Mouse (Mus musculus) midbrain, embryonic 12.5 days (tissue): ENCODE data around the gene Ostf1. TPM values are rescaled to one million over a fixed set of nuclear protein-coding genes. Genes with fewer than 3 reads are reported as not detected.

ENCODE experiments used
- ATAC-seq: fragments of 200-750 bp; cut with Nextera tagmentation; 2 replicates; pipeline ENCODE4 v1.8.0; 2017; ENCODE audit warnings: low read depth, moderate TSS enrichment, moderate library complexity; ENCODE audit not compliant: low FRiP score
- H3K27ac ChIP-seq: fragments of 300-500 bp; sonication (generic); replicated peaks from 2 replicates; pipeline ENCODE4 v1.5.1; 2016; ENCODE audit warnings: mild to moderate bottlenecking
- H3K27me3 ChIP-seq: fragments of 300-500 bp; sonication (generic); 2 replicates; pipeline ENCODE4 v1.6.1; 2016; ENCODE audit warnings: mild to moderate bottlenecking
- H3K36me3 ChIP-seq: fragments of 300-500 bp; sonication (generic); 2 replicates; pipeline ENCODE4 v1.6.1; 2016
- H3K4me1 ChIP-seq: fragments of 300-500 bp; sonication (generic); 2 replicates; pipeline ENCODE4 v1.6.1; 2016
- H3K4me2 ChIP-seq: fragments of 300-500 bp; sonication (generic); replicated peaks from 2 replicates; pipeline ENCODE4 v1.6.1; 2016; ENCODE audit warnings: mild to moderate bottlenecking, moderate library complexity
- H3K4me3 ChIP-seq: fragments of 300-500 bp; sonication (generic); 2 replicates; pipeline ENCODE4 v1.5.1; 2016; ENCODE audit warnings: mild to moderate bottlenecking
- H3K9ac ChIP-seq: fragments of 300-500 bp; sonication (generic); replicated peaks from 2 replicates; pipeline ENCODE4 v1.6.1; 2016; ENCODE audit warnings: mild to moderate bottlenecking, moderate library complexity
- H3K9me3 ChIP-seq: fragments of 300-500 bp; sonication (generic); 2 replicates; pipeline ENCODE4 v1.6.1; 2016; ENCODE audit warnings: mild to moderate bottlenecking
- WGBS: fragments of 180-500 bp; shearing (Covaris S2); methylation state at CpG from one replicate; pipeline ENCODE4 v1.1.7; 2016; 5-methylcytosine and 5-hydroxymethylcytosine counted together
- polyA plus RNA-seq: library from polyadenylated mRNA; unstranded; fragments of >200 nt; fragmentation: Nextera tagmentation; extraction: Ambion mirVana; gene quantifications from 2 replicates; pipeline ENCODE4 v1.2.1, GENCODE M21; 2016

Gene Ostf1
- polyA plus RNA-seq, 1 experiment from 2014 or later, result 43.5 TPM

DNA sequence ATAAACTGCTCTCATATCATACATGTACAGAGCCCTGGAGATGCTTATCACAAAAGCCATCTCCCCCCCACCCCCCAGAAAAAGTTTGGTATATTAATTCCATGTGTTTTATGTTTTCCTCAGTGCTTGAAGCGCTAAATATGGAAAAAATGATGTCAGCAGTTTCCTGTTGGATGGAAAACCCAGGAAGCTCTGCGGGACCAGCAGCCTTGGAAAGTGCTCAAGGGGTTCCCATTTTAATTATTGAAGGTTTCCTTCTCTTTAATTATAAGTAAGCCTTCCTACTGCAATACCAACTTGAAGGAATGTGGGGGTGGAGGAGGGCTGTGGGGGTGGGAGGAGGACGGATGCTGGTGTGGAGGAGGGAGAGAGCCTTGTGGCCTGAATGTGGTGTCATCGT, 9.4 kb upstream of the Ostf1 start:
- no peak overlapping the region for H3K4me3 ChIP-seq
- no peak overlapping the region for H3K4me2 ChIP-seq
- H3K27me3 ChIP-seq, result no peaks in the 10 kb centered on the region
- 83% methylated on average over 4 of the region's 4 CpGs for WGBS
- H3K9me3 ChIP-seq, result no peaks in the 10 kb centered on the region
- no peak overlapping the region for H3K9ac ChIP-seq
- no peak overlapping the region for H3K27ac ChIP-seq
- no peaks in the 10 kb centered on the region for H3K4me1 ChIP-seq
- ATAC-seq, result no peak
- H3K36me3 ChIP-seq, result no peaks in the 10 kb centered on the region

DNA sequence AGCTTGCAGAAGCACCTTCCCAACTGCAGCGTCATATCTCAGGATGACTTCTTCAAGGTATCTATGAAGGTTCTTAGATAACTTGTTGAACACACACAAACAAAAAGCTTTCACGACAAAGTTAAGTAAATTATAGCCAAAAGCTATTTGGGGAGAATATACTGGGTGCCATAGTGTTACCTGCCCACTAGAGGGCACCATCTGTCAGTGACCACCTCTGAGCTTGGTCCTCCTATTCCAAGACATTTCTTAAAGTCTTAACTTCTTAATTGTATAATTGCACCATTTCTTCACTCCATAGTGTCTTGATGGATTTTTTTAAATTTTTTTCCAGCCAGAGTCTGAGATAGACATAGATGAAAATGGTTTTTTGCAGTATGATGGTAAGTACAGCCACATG, 7.9 kb upstream of the Ostf1 start:
- Histone ChIP-seq H3K27ac (no peak overlapping the region), H3K9ac (no peak overlapping the region), H3K4me2 (no peak overlapping the region), H3K4me3 (no peak overlapping the region), H3K9me3 (no peaks in the 10 kb centered on the region), H3K4me1 (no peaks in the 10 kb centered on the region), H3K36me3 (no peaks in the 10 kb centered on the region), H3K27me3 (no peaks in the 10 kb centered on the region)
- no peak for ATAC-seq
- WGBS, result 36% methylated on average over 2 of the region's 2 CpGs

DNA sequence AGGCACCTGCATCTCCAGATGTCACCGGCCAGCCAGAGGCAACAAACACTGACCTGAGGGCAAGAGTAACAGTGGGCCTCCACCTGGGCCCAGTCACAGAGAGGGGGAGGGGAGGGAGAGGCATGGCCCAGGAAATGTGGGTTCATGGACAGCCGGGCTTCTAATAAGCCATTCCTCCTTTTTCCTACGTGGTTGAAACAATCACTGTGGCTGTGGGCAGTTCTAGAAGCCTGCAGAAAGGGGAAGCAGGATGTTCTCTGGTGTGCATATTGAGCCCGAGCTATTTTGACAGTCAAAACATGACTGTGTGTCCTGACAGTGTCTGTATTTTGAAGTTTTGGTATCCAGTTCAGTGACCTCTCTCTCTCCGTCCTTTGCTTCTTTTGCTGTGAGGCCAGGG, 7.3 kb upstream of the Ostf1 start:
- Histone ChIP-seq H3K9ac (no peak overlapping the region), H3K27me3 (no peaks in the 10 kb centered on the region), H3K36me3 (no peaks in the 10 kb centered on the region), H3K27ac (no peak overlapping the region), H3K4me3 (no peak overlapping the region), H3K4me2 (no peak overlapping the region), H3K4me1 (no peaks in the 10 kb centered on the region), H3K9me3 (no peaks in the 10 kb centered on the region)
- 72% methylated on average over 5 of the region's 5 CpGs for WGBS
- no peak for ATAC-seq

DNA sequence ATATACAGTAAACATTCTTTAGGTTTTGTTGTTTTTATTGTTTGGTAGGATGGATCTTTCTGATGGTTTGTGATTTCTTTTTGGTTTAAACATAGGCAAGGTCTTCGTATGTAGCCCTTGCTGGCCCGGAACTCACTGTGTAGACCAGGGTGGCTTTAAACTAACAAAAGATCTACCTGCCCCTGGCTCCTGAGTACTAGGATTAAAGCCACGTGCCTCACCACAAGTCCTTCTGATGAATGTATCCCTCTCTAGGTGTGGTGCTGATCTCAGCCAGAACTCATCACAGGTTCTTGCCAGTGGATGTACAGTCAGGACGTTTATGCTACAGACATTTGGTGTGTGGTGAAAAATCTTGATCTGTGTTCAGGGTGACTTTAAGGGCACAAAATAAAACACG, 6.3 kb upstream of the Ostf1 start:
- WGBS, result 91% methylated on average over 5 of the region's 5 CpGs

DNA sequence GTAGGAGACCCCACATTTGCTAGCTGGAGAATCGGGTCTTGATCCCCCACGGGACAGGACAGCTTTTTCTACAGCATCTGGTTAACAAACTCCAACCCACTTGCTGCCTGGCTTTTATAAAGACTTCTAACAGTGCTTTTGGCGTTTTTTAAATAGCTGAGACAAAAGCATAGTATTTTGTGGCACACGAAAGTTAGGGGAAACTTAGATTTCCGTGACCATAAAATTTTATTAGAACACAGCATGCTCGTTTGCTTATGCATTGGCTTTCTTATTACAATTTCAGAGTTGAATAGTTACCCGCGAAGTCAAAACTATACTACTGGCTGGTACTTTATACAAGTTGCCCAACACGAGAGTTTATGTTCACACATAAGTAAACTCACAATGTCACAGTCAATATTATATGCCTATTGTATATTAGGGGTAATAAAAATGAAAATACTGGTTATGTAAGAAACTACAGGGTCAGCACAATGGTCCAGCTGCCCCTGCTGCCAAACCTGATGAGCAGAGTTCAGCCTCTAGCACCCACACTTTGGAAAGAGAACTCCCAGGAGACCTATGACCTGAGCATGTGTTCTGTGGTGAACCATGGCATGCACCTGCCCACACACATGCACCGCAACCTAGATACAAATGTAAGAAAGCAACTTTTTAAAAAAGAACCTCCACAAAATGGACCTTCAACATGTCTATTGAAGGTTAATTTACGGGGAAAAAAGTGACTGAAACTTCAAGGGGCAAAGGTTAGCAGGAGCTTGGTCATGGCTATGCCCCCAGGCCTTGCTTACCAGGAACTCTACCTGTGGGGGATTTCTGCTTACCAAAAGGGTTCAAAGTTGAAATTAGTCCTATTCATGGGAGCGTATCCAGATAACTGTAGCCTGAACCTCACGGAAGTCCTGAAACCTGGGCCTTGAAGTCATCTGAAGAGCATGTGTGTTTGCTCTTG, 885 bp upstream of the Ostf1 start:
- Histone ChIP-seq H3K9me3 (no peaks in the 10 kb centered on the region), H3K27me3 (peaks cover 12% of the 10 kb centered on the region), H3K9ac (no peak overlapping the region; the same call in 1 of the 2 replicates), H3K4me3 (peak overlapping the region; percentile 68), H3K4me2 (peak overlapping the region; percentile 94), H3K36me3 (no peaks in the 10 kb centered on the region), H3K4me1 (peaks cover 3% of the 10 kb centered on the region; the same call in 1 of the 2 replicates), H3K27ac (no peak overlapping the region)
- 69% methylated on average over 13 of the region's 13 CpGs for WGBS
- no peak for ATAC-seq

More for the DNA sequence above, 6.3 kb upstream of the Ostf1 start:
- no peak overlapping the region for H3K4me2 ChIP-seq
- H3K9me3 ChIP-seq, result no peaks in the 10 kb centered on the region
- no peak overlapping the region for H3K4me3 ChIP-seq
- H3K27me3 ChIP-seq, result peaks cover 4% of the 10 kb centered on the region; the same call in 1 of the 2 replicates
- no peak overlapping the region for H3K9ac ChIP-seq
- no peaks in the 10 kb centered on the region for H3K4me1 ChIP-seq
- H3K36me3 ChIP-seq, result no peaks in the 10 kb centered on the region
- no peak for ATAC-seq
- H3K27ac ChIP-seq, result no peak overlapping the region

DNA sequence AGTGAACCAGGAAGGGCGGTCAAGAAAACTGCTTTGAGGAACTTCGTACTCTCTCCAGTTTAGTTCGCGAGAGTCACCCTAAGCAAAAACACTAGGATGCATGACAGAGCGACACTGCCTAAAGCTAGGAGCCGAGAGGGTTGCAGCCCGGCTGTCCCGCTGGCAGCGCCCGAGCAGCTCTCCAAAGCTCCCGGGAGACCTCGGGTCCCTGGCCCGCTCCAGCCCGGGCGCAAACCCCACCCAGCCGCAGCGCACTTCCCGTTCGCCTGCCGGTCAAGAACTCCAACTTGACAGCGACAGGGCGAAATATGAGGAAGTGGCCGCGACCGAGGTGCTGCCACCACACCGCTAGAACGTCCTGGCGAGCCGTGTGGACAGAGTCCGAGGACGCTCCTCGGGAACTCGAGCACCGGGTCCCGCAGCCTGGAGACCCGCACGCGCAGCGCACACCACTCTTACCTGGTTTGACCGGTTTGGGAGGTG, 421 bp downstream of the Ostf1 start:
- under 1% methylated on average over 40 of the region's 40 CpGs for WGBS
- no peaks in the 10 kb centered on the region for H3K36me3 ChIP-seq
- H3K27me3 ChIP-seq, result peaks cover 12% of the 10 kb centered on the region
- H3K4me2 ChIP-seq, result peak overlapping the region; percentile 94
- peak overlapping the region; percentile 68 for H3K9ac ChIP-seq
- peaks cover 3% of the 10 kb centered on the region; the same call in 1 of the 2 replicates for H3K4me1 ChIP-seq
- H3K4me3 ChIP-seq, result peak overlapping the region; percentile 68
- H3K27ac ChIP-seq, result peak overlapping the region; percentile 69
- H3K9me3 ChIP-seq, result no peaks in the 10 kb centered on the region
- peak; percentile 58 for ATAC-seq

DNA sequence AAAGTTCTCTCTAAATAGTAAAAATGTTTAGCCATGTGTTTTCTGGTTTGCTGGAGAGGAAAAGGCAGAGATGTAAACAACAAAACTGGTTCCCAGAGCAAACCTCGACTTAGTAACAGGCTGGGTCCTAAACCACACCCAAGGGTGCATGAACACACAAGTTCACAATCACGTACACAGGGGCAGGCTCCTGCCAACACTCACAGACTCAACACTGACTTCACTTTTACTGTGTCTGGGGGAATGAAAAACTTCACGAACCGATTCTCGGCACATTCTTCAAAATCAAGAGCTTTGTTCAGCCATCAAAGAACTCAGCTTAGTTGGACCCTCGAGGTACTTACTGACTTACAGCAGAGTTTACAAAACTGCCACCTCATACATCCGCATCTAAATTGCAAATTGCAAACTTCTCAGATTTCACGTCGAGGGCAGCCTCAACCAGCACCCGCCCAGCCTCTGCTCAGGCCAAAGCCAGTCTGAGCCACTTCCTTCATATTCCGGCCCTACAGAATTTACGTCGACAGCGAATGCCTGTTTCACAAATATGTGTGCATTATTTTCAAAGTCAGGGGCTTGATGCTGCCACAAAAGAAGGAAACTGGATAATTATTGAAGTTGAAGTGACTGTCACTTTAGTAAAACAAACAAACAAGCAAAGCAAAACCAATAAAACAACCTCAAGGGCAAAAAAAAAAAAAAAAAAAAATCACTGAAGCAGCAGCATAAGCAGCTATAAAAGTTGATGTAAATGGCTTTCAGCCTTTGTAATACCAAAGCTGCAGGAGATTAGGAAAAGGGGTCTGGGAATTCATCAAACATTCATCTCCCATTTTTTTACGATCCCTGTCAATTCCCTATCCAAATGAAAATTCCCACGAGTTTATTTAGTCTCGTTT, 1.2 kb downstream of the Ostf1 start:
- no peak for ATAC-seq
- Histone ChIP-seq H3K27ac (no peak overlapping the region), H3K36me3 (no peaks in the 10 kb centered on the region), H3K27me3 (peaks cover 12% of the 10 kb centered on the region), H3K9me3 (no peaks in the 10 kb centered on the region), H3K4me2 (peak overlapping the region; percentile 94), H3K4me3 (peak overlapping the region; percentile 68), H3K4me1 (peaks cover 3% of the 10 kb centered on the region; the same call in 1 of the 2 replicates), H3K9ac (peak overlapping the region; percentile 68; the same call in 1 of the 2 replicates)
- WGBS, result 10% methylated on average over 17 of the region's 17 CpGs

DNA sequence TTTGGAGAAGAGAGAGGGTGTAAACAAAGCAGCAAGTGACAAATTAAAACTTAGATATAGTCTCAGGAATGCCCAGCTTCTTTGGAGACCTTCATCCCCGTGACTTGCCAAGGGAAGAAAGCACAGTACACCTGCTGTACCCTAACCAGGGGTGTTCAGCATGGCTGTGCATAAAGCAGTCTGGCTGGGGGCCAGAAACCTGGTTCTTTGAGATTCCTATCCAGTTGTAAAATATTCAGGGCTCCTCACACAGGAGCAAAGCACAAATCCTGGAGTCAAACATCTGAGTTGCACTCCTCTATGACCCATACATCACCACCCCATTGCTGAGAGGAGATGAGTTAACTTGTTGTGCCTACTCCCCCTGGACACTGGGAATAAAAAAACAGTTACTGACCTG, 2.0 kb downstream of the Ostf1 start:
- 66% methylated on average over 1 of the region's 1 CpGs for WGBS

DNA sequence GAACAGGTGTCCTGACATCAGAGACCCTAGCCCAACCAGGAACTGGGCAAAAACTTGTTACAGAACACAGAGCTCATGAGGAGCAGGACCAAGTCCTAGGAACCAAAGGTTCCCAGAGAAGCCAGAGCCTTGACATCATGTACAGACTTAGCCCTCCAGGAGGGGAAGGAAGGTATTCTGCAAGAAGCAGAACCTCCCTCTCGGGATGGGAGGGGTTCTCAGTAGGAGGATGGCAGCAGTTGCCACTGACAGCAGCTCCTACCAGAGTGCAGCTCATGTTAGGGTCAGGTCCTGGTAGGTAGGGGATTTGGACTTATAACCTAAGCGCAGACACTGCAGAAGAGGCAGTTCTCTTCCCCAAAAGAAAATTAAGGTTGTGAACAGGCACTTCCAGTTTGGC, 7.7 kb downstream of the Ostf1 start:
- no peaks in the 10 kb centered on the region for H3K36me3 ChIP-seq
- no peak overlapping the region for H3K9ac ChIP-seq
- H3K27ac ChIP-seq, result no peak overlapping the region
- WGBS, result 77% methylated on average over 2 of the region's 2 CpGs
- no peak for ATAC-seq
- H3K9me3 ChIP-seq, result no peaks in the 10 kb centered on the region
- no peaks in the 10 kb centered on the region for H3K4me1 ChIP-seq
- H3K4me2 ChIP-seq, result no peak overlapping the region
- H3K27me3 ChIP-seq, result no peaks in the 10 kb centered on the region
- no peak overlapping the region for H3K4me3 ChIP-seq

More for the DNA sequence above, 2.0 kb downstream of the Ostf1 start:
- H3K9me3 ChIP-seq, result no peaks in the 10 kb centered on the region
- no peak overlapping the region for H3K4me2 ChIP-seq
- no peak for ATAC-seq
- no peak overlapping the region for H3K27ac ChIP-seq
- peaks cover 12% of the 10 kb centered on the region for H3K27me3 ChIP-seq
- H3K4me3 ChIP-seq, result no peak overlapping the region
- peaks cover 3% of the 10 kb centered on the region; the same call in 1 of the 2 replicates for H3K4me1 ChIP-seq
- H3K9ac ChIP-seq, result no peak overlapping the region
- no peaks in the 10 kb centered on the region for H3K36me3 ChIP-seq

DNA sequence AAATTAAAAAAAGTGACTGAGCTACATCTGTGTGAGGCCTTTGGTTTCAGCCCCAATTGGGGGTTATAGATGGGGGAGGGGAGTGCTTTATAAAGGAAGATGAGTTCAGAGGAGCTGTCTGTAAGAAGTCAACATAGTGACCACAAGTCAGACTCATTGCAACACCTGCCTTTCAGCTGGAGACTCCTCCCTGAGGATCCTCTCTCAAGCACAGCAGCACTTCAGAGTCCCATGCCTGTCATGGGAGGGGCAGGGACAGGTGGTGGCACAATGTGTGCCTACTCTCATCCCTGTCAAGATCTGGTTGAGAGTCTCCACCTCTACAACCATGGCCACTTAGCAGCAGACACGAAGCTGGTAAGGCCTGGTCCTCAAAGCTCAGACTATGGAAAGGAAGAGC, 11.9 kb downstream of the Ostf1 start:
- H3K4me1 ChIP-seq, result no peaks in the 10 kb centered on the region
- WGBS, result 84% methylated on average over 1 of the region's 1 CpGs
- no peaks in the 10 kb centered on the region for H3K36me3 ChIP-seq
- no peak overlapping the region for H3K4me3 ChIP-seq
- ATAC-seq, result no peak
- H3K27me3 ChIP-seq, result no peaks in the 10 kb centered on the region
- H3K9me3 ChIP-seq, result no peaks in the 10 kb centered on the region
- H3K9ac ChIP-seq, result no peak overlapping the region
- no peak overlapping the region for H3K27ac ChIP-seq
- no peak overlapping the region for H3K4me2 ChIP-seq

DNA sequence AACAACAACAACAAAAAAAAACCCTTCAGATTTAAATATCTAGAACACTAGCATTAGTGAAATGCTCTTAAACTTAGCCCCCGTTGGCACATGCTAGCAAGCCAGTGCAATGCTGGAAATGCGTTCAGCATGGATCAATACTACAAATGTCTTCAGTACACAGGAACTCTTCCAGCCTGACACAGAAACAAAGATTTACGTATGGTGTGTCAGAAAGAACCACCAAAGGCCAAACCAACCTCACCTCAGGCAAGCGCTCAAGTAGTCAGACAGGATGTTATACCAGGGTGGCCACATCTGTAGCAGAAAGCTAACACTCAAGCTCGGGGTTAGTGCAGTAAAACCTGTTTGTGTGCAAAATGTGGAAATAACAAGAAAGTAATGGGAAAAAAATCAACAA, 12.6 kb downstream of the Ostf1 start:
- Histone ChIP-seq H3K27ac (no peak overlapping the region), H3K9ac (no peak overlapping the region), H3K9me3 (no peaks in the 10 kb centered on the region), H3K27me3 (no peaks in the 10 kb centered on the region), H3K4me1 (no peaks in the 10 kb centered on the region), H3K4me2 (no peak overlapping the region), H3K4me3 (no peak overlapping the region), H3K36me3 (no peaks in the 10 kb centered on the region)
- WGBS, result 80% methylated on average over 5 of the region's 5 CpGs
- ATAC-seq, result no peak

DNA sequence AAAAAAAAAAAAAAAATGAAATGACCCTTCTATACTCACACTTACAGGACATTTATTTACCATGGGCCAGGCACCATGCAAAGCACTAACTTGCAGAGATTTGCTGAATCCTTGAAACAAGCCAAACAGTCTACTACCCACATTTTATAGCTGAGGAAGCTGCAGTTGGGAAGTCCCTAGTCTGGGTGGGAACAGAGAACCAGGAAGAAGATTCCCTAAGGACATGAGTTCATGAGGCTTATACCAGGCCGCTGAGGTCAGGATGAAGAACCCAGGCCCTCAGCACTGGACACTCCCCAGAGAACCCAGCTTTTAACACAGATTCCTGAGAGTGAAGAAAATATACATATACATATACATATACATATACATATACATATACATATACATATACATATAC, 14.1 kb downstream of the Ostf1 start:
- no peak overlapping the region for H3K27ac ChIP-seq
- ATAC-seq, result no peak

More for the DNA sequence above, 14.1 kb downstream of the Ostf1 start:
- no peaks in the 10 kb centered on the region for H3K27me3 ChIP-seq
- no peaks in the 10 kb centered on the region for H3K9me3 ChIP-seq
- no peaks in the 10 kb centered on the region for H3K36me3 ChIP-seq
- no peaks in the 10 kb centered on the region for H3K4me1 ChIP-seq
- no peak overlapping the region for H3K4me3 ChIP-seq
- no peak overlapping the region for H3K4me2 ChIP-seq
- WGBS, result 77% methylated on average over 1 of the region's 1 CpGs
- no peak overlapping the region for H3K9ac ChIP-seq
